Mouse (Mus musculus) naive thymus-derived CD4-positive, alpha-beta T cell, adult 2 months (primary cell): ENCODE measurements around the gene Zfp511.

Experiments used
- DNase-seq: peaks from one replicate; pipeline ENCODE4 v3.0.0-alpha.2; 2011; ENCODE audit warnings: low read depth

The Zfp511 gene

DNA sequence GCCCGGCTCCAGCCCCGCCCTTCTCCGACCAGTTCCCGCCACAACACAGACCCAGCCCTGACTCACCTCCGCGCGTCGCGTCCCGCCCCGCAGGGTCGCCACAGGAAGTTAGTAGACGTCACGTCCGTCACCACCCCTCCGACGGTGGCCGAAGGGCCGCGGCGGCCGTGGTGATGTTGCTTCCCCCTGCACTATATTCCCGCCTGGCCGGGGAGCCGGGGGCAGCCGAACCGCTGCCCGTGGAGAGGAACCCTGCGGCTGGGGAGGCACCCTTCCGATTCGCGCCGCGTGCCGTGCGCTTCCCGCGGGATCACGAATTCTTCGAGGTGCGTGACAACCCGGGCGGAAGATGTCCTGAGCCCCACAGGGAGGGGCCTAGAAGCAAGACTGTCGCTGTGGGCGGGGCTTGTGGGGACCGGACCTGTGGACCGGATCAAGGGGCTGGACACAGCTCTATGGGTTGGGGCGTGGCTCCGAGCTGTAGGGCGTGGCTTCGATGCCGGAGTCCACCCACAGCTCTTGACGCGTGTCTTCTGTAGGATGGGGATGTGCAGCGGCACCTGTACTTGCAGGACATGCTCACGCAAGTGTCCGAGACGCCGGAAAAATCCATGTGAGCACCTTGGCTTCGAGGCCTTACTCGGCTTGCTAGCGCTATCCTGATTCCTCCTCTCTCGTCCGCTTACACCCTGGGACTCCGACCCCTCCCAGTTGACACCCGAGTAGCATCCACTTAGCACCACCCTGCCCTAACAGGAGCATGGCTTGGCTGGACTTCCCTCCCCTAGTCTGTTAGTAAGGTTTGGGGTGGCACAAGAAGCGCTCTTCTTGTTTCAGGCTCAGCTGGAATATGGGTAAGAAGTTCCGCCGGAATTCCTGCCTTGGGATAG lies at the start of gene Zfp511, which contains the start of gene Tubgcp2:
Gene Zfp511, plus strand, starts transcription at position 111 of the 890 bp plus-strand sequence.
Gene Tubgcp2, minus strand, starts transcription at position 389 of the 890 bp plus-strand sequence.
- DNase-seq, result peak; percentile 80

DNA sequence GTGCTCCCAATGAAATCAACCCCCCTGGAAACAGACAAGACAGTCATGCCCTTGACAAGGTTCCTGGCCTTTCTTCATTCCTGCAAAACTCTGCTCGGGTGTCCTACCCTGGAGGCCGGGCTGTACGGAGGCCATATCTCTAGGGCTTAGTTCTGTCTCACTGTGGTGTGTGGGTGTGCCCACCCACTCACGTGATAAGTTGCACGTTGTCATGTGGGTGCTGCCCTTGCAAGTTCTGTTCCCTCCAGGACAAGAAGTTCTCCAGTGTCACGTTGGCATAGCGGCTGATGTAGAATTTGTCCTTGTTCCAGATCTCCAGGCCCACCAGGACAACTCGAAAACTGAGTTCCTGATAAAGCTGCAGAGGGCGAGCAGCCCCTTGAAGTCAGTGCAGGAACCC lies 47.9 kb upstream of the Zfp511 start:
- no peak for DNase-seq

DNA sequence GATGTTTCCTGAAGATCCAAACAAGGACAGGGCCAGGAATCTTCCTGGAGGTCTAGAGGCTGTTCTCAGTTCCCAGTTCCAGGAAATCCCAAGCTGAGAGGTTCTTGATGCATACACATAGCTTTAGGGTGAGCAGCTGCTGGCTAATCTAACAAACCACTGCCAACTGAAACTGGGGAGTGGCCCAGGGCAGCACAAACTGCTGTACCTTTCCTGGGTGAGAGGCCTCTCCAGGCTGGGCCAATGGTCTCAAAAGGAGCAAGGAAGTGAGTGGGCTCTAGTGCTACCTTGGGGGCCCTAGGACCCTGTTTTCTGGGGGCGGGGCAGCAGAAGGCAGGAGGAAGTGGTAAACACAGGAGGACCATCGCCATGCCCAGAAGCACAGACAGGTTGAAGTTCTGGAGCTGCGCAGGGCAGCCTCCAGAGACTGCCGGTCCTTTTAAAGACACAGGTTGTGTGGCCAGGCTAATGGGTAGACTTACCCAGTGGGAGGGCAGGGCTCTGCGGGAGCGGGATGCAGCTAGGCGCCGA lies 45.3 kb upstream of the Zfp511 start:
- no peak for DNase-seq

DNA sequence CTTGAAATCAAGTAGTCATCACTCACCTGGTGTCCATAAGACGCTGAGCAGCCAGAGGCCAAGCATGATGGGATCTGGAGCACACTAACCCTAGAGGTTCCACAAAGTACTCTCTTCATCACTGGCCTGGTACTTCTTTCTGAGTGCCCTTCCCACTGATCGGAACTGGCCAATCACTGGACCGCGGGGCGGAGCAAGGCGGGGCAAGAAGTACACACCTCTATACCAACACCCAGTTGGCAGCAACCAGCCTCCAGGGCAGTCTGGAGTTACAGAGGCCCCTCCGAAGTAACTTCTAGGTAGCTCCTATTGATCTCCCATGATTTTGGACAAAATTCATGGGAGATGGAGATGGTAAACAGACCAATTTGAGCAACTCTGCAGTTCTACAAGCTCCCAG lies 43.8 kb upstream of the Zfp511 start, which contains the start of gene Adam8:
Gene Adam8, minus strand, starts transcription at position 157 of the 400 bp plus-strand sequence.
- DNase-seq, result no peak

DNA sequence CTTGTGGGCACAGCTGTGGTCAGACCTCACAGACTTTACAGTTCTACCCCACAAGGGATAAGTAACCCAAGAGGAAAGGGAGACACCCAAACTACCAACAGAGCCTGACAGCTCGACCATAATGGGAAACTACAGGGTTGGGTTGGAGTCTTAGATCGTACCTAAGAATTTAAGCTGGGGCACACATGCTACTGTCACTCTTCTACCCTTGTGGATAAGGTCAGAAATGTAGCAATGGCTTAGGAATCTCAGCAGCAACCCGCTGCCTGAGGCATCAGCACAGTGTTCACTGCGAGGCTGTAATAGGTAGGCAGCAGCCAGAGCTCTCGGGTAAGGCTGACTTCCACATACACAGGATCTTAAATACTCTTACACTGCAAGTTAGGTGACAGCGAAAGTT lies 42.7 kb upstream of the Zfp511 start:
- DNase-seq, result no peak

DNA sequence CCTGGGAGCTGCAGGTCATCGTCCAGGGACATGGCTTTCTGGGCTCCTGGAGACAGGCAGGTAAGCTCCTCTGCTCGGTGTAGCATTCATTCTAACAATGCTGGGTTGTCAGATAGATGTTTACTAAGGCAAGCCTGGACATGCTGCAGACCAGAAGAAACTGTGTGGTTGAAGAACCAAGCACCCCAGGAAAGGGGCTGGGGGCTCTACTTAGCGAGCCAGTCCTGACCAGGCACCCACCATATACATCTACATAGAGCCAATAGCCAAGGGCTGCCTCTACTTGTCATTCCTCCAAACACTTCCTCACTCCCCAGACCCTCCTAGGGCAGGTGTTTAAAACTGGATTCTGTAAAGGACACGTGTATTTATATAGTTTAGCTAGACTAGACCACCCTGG lies 42.0 kb upstream of the Zfp511 start:
- DNase-seq, result no peak

DNA sequence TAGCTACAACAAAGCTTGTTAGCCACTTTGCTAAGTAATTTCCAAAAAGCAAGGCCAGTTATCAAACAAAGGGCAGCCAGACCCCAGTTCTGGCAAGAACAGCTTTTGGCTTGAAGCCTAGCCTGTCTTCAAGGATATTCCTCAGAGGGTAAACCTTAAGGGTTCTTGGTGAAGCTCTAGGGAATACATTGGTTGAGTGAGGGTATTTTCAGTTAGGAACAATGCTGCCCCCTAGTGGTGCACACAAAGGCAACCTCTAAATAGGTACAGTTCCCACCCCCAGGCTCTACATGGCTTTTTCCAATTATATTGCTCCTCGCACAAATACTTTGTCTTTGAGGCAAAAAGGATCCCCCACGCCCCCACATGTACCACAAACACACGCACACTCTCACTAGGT lies 41.5 kb upstream of the Zfp511 start:
- DNase-seq, result peak; percentile 85

DNA sequence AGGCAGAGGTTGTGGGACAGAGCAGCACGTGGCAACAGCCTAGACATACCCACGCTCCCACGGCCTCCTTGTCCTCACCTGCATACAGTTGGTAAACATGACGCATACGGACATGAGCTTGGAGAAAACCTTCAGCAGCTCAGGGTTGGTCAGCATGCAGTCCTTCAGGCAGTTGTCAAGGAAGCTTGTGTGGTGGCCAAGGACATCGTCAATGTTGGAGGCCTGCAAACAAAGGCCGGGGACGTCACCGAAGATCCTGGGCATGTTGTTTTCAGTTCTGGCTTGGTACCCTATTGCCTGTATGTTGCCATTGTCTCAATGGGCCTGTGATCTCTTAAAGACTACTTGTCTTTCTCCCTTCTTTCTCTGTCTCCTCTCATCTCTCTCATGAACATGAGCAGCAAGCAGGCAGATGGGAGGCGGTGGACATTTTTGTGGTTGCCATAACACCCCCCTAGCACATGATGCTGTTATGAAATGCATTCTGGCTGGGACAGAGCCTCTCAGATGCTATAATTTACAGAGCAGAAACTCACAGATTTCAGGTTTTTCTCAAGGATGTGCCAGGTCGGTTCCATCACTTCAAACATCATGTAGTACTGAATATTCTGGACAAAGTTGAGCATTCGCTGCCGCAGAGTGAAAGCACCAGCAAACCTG lies 37.4 kb upstream of the Zfp511 start:
- no peak for DNase-seq

DNA sequence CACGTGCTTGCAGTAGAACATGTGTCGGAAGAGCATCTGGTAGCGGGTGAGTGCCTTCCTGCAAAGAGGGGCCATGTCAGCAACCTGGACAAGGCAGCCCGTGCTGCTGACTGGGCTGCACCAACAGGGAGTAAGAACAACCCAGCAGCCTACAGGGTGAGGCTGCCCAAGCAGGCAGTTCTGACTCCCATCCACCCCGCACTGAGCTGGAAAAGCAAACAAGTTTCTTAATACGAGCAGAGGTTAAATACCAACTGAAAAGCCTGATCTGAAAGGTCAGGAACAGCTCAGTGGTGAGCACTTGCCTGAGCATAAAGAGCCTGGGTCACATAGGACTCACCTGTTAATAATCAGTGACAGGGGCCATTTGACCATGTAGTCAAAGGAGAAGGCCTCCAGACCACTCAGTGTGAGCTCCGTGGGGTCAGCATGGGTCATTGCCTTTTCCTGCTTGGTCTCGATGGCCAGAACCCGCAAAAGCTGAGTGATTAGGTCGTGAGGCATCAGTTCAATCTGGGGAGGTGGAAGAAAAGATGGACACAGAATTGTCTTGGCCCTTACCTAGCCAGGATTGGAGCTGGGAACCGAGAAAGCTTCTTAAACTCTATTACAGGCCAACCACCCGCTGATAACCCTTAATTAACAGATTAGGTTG lies 35.0 kb upstream of the Zfp511 start:
- DNase-seq, result no peak

DNA sequence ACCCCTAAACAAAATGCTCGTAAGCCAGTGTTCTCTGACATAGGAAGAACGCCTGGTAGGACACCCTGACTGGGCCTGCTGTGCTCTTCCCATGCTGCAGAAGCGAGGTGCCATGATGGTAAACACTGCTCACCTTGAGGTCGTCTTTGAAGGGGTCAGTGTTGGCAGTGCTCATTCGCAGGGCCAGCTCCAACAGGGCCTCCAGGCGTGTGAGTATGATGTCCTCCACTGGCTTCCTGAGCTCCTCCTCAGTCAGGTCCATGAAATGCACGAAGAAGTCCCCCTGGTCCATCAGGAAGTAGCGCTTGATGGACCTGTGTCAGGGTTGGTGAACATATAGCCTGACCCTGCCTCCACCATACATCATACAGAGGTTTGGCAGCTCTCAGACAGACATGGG lies 31.5 kb upstream of the Zfp511 start:
- DNase-seq, result no peak

DNA sequence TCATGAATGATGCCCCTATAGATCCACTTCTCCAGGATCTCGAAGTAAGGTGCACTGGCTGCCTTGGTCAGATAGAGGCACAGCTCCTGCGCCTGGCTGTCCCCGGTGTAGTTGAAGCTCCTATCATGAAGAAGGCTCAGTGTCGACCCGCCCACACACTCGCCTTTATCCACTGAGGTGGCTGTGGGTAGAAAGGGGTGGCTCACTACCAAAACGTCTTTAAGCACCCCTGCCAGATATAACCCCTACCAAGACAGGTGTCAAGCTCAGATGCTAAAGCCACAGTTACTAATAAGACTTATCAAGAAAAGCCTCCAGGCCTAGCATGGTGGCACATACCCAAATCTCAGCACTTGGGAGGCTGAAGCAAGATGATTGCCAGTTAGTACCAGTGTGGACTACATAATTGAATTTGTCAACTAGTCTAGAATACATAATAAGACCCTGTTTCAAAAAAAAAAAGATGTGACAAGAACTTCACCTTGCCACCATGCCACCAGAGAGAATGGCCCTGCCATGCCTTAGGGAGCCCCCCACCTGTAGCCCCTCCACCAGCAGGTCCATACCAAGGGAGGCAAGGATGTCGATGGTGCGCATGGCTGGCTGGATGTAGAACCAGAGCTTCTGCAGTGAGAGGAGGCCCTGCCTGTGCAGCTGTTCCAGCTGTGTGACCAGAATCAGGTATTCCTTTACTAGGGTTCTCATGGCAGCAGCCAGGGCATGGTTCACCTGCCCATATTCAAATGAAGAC lies 29.2 kb upstream of the Zfp511 start:
- no peak for DNase-seq

DNA sequence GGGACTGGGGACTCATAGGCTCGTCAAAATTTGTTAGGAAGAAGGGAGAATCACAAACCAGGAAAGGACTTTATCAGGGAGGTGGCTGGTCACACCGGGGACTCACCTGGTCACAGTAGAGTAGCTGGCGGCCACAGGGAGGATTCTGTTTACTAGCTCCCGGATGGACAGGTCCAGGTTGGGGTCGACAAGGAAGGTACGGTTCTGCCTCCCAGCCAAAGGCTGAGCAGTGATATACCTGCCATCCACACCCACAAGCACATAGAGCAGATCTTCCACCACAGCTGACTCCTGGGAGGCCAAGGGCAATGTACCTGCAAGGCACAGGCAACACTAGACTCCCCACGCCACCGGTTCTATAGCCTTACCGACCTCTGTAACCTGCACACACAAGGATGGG lies 28.4 kb upstream of the Zfp511 start:
- DNase-seq, result no peak

DNA sequence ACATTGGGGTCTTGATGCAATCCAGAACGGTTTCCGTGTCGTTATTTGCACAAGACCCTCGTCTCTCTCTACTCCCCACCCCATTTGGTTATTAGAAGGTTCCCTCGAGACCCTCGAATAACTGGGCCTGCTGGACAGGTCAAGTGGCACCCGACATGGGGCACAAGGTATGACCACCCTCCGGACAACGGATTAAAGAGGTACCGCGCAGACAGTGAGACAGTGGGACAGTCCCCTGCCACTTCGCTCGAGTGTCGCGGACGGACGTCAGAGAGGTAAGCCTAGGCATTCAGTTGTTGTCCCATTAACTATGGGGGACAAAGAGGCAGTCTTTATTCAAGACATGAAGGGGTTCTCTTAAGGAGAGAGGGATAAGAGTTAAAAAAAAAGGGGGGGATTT lies 24.9 kb upstream of the Zfp511 start:
- DNase-seq, result no peak

DNA sequence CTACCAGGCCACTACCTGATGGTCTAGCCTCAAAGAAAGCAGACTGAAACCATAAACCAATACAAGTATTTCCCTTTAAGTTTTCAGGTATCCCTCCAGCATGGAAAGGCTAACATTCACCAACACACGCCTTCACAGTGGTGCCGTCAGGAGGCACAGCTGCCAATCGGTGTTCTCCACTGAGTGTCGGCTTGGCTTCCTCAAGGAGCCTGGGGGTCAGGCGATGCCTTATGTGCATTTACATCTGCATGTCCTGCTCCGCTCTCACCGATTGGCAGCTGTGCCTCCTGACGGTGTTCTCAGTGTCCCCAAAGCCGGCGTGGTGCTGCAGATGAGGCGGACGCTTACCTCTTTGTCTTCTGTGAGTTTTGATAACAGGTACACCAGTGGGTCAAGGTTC lies 4.4 kb upstream of the Zfp511 start:
- no peak for DNase-seq

DNA sequence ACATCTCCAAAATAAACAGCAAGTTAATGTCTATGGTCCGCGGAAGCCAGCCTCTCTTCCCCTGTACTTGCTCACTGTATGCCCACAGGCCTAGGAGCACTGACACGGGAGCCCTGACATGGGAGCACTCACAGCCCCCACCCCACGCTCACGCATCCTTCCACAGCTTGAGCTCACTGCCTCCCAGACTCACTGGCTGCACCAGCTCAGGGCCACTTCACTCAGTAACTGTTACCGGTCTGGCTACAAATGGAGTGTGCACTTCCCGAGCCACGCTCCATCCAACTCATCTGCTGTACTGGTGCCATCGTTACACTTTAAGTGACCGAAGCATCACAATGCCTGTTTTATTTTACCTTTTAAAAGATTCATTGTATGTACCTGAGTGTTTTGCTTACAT lies 3.8 kb upstream of the Zfp511 start:
- no peak for DNase-seq

DNA sequence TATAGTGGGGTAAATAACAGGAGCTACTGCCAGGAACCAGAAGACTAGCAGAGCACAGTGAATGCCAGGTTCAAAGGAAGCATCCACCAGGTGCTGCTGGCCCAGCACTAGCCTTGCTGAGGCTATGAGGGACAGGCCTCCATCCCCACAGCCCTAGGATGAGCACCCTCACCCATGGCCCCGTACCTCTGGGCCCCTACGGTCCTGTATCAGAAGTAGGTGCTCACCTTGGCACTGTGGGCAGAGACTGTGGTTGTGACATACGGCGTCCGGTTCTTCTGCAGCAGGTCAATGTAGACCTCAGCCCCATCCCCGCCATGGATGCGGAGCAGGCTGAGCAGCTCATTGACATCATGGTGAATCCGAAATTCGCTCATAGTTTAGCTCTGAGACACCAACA lies 2.8 kb upstream of the Zfp511 start:
- DNase-seq, result no peak

DNA sequence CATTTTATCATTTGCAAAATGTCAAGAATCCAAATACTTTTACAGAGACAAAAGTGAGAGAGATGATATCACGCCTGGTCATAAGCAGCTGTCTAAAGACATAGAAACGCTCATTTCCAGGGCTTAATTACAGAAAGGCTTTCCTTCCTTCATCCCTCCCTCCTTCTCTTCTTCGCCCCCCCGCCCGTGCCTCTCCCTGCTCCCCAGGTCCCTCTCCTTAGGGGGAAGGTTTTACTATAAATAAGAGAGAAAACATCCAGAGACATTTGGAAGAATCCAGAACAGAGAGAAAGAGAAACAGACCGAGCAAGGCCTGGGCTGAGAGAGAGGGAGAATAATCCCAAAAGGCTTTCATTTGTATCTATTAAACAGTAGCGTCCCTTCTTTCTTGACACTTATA lies 735 bp upstream of the Zfp511 start:
- no peak for DNase-seq

DNA sequence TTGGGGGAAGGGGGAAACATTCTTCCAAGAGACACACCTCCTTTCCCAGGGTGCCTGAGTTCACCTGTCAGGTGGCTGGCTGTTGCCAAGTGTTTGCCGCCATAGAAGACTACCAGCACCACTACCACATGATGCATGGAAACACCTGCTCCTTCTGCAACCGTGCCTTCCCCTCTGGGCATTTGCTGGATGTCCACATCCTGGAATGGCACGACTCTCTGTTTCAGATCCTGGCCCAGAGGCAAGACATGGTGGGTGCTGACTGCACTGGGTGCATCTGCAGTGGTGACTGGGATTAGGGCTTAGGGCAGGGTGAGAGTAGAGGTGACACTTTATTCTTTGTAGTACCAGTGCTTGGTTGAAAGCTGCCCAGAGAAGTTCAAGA lies 972 bp downstream of the Zfp511 start:
- peak; percentile 9 for DNase-seq

DNA sequence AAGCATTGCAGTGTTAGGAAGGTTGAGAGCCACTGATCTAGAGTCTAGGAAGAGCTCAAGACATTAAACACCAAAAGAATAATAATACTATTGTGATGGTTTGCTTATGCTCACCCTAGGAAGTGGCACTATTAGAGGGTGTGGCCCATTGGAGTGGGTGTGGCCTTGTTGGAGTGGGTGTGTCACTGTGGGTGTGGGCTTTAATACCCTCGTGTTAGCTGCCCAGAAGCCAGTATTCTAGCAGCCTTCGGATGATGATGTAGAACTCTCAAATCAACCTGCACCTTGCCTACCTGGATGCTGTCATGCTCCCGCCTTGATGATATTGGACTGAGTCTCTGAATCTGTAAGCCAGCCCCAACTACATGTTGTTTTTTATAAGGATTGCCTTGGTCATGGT lies 6.5 kb downstream of the Zfp511 start:
- DNase-seq, result no peak

DNA sequence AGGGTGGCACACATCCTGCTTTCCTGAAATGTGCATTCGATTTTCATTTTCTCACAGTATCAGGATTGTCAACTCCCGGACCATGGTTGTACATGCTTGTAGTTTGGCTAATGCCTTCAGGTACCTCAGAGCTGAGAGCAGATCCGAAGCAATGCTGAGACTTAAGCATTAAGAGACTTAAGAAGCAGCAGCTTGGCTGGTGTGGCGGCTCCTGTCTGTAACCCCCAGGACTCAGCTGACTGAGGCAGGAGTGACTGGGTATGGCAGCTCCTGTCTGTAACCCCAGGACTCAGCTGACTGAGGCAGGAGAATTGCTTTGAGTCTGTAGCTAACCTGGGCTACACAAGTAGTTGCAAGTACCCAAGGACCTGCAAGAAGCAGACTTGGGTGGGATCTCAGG lies 9.4 kb downstream of the Zfp511 start:
- no peak for DNase-seq

DNA sequence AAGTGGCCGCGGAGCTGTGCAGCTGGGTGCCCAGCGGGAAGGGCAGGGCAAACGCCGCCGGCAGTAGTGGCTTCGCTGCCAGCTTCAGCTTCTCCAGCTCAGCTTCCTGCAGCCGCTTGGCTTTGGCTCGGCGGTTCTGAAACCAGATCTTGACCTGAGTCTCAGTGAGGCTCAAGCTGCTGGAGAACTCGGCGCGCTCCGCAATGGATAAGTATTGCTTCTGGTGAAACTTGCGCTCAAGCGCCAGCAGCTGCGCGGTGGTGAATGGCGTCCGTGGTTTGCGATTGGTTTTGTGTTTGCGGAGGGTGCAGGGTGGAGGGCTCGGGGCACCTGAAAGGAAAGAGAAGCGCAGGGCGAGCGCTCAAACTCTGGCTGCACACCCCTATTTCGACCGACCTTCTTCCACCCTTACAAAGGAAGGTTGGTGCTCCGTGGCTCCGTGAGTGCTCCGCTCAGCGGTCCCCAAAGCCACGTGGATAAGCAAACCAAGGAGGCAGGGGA lies 11.7 kb downstream of the Zfp511 start:
- no peak for DNase-seq
